Mouse (Mus musculus): ENCODE data around the gene Haao. TPM values are rescaled to one million over a fixed set of nuclear protein-coding genes. Genes with fewer than 3 reads are reported as not detected.
"Not testable (repeated sequence)": the region's sequence is repeated elsewhere in the genome, so short reads cannot be mapped to it uniquely, and the experiment has no call there.

The Haao gene
- total and polyA plus RNA-seq, 3 experiments, result 0.05 to 4.8 (median 1.5) TPM

DNA sequence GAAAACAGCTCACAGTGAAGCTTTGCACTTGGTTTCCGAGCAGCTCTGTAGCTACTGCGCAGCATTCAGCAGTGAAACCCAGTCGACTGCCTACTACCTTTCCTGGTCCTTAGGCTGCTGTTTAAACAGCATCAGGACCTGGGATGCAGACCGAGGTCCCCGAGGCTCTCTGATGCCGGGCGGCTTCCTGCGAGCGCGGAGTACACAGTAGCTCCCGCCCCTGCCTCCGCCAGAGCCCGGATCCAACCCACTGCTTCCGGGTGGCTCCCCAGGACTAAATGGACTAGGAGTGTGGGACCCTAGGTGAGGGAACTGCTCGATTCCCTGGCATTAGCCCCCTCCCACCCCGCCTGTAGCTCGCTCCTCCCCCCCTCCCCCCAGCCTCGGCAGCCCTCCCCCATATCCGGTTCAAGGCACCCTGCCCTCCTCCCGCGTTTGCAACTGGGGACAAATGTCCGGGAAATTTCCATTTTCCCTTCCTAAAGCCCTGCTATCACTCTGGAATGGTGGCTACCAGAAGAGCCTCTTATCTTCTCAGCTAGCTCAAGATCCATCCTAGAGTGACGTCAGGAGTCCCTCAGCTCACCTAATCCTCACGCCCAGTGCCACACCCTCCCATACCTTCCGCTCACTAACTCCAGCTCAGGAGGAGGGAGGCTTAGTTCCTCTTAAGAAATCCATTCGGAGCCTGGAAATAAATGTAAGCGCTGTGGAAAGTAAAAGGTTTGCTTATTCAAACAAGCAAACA lies 14.5 kb upstream of the Haao start:
- Histone ChIP-seq H3K9me3 (replicated peaks) (no peaks in the 10 kb centered on the region), H3K4me3 (ENCODE audit: low read depth, low read length) (peak overlapping the region; percentile 87), H3K27me3 (ENCODE audit: insufficient read depth, low read length) (peaks cover 17% of the 10 kb centered on the region), H3K36me3 (replicated peaks) (no peaks in the 10 kb centered on the region), H3K4me1 (ENCODE audit: insufficient read depth, low read depth, low read length) (peaks cover 48% of the 10 kb centered on the region)
- TF ChIP-seq CTCF (IDR thresholded peaks at IDR 0.05; ENCODE audit: low read depth, low read length), result no peak
- TF ChIP-seq POLR2AphosphoS5 (IDR thresholded peaks at IDR 0.05; ENCODE audit: insufficient replicate concordance, low read depth, low read length), result no peak
- TF ChIP-seq GATA1 (IDR thresholded peaks at IDR 0.05; ENCODE audit: borderline replicate concordance, low read length), result no peak
- no peak for TF ChIP-seq GATA2 (IDR thresholded peaks at IDR 0.05; ENCODE audit: borderline replicate concordance, low read depth, low read length)
- TF ChIP-seq TAL1 (conservative IDR thresholded peaks at IDR 0.05; ENCODE audit: low read depth, low read length), result no peak
- ATAC-seq (ENCODE audit: extremely low read depth, insufficient number of reproducible peaks, low FRiP score, poor library complexity, severe bottlenecking) (no peak; the same call in 1 of the 2 replicates), DNase-seq (ENCODE audit: low spot score) (peak; percentile 65)

DNA sequence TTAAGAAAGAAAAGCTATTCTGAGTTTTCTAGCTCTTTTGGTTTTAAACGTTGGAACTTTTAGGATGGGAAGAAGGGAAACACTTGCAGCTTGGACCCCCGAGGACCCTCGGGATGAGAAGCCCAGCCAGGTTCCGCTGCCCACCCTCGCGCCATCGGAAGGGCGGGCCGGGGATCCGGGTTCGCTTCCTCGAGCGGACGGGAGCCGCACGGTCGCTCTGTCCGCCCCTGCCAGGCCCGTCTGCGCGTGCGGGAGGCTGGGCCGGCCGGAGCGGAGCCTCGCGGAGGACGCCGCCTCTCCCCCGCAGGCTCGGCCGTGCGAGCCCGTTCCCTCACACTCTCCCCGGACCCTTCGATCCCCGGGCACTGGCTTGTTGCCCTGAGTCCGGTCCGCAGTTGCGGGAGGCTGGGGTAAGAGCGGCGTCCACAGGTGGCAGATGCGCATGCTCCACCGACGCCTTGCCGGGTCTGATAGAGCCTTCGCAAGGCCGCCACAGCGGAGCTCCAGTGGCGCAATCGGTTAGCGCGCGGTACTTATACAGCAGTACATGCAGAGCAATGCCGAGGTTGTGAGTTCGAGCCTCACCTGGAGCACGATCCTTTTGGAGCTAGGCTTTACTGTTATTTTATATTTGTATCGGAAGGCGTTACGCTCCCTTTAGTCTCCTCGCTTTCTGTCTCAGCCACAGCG lies 13.8 kb upstream of the Haao start:
- Histone ChIP-seq H3K27me3 (ENCODE audit: insufficient read depth, low read length) (peaks cover 12% of the 10 kb centered on the region; the same call in 1 of the 2 replicates), H3K36me3 (replicated peaks) (no peaks in the 10 kb centered on the region), H3K4me1 (ENCODE audit: insufficient read depth, low read depth, low read length) (peaks cover 48% of the 10 kb centered on the region), H3K4me3 (ENCODE audit: low read depth, low read length) (peak overlapping the region; percentile 87), H3K9me3 (replicated peaks) (peaks cover 5% of the 10 kb centered on the region)
- ATAC-seq (ENCODE audit: extremely low read depth, insufficient number of reproducible peaks, low FRiP score, poor library complexity, severe bottlenecking) (peak; percentile 30; the same call in 1 of the 2 replicates), DNase-seq (ENCODE audit: low spot score) (peak; percentile 81)
- TF ChIP-seq GATA2 (IDR thresholded peaks at IDR 0.05; ENCODE audit: borderline replicate concordance, low read depth, low read length) (no peak), POLR2AphosphoS5 (IDR thresholded peaks at IDR 0.05; ENCODE audit: insufficient replicate concordance, low read depth, low read length) (no peak), TAL1 (conservative IDR thresholded peaks at IDR 0.05; ENCODE audit: low read depth, low read length) (no peak), GATA1 (IDR thresholded peaks at IDR 0.05; ENCODE audit: borderline replicate concordance, low read length) (no peak), CTCF (IDR thresholded peaks at IDR 0.05; ENCODE audit: low read depth, low read length) (no peak)

DNA sequence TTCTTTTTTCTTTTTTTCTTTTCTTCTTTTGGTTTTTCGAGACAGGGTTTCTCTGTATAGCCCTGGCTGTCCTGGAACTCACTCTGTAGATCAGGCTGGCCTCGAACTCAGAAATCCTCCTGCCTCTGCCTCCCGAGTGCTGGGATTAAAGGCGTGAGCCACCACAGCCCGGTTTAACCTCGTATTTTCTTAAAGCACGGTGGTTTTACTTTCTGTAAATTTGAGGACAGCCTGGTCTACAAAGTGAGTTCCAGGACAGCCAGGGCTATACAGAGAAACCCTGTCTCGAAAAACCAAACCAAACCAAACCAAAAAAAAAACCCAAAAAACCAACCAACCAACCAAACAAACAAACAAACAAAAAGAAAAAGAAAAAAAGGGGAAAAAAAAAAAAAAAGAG lies 13.2 kb upstream of the Haao start:
- DNase-seq (ENCODE audit: low spot score); H3K36me3 ChIP-seq (replicated peaks); H3K9me3 ChIP-seq (replicated peaks); H3K27me3 ChIP-seq (ENCODE audit: insufficient read depth, low read length); ATAC-seq (ENCODE audit: extremely low read depth, insufficient number of reproducible peaks, low FRiP score, poor library complexity, severe bottlenecking): not testable (repeated sequence)
- Histone ChIP-seq H3K4me3 (ENCODE audit: low read depth, low read length) (peak overlapping the region; percentile 87; the same call in 1 of the 2 replicates), H3K4me1 (ENCODE audit: insufficient read depth, low read depth, low read length) (peaks cover 45% of the 10 kb centered on the region)

DNA sequence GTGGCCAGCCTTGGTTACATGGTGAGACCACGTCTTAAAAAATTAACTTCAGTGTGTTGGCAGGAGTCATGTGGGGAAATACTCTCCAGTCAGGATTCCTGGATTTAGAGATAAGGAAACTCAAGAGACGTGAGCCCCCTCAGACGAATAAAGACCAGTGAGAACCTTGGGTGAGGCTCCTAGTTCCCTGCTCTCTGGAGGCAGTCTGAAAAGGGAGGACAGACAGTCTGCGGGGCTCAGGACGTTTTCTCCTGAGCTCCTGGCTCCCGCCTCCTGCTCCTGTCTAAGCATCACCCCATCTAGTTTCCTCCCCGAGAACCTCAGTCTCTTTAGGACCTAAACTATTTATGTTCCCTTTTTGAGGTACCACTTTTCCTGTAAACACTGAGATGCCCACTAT lies 12.5 kb upstream of the Haao start:
- ATAC-seq (ENCODE audit: extremely low read depth, insufficient number of reproducible peaks, low FRiP score, poor library complexity, severe bottlenecking) (no peak), DNase-seq (ENCODE audit: low spot score) (no peak)
- peaks cover 45% of the 10 kb centered on the region for H3K4me1 ChIP-seq (ENCODE audit: insufficient read depth, low read depth, low read length)
- no peak overlapping the region; the same call in 1 of the 2 replicates for H3K4me3 ChIP-seq (ENCODE audit: low read depth, low read length)
- peaks cover 10% of the 10 kb centered on the region; the same call in 1 of the 2 replicates for H3K27me3 ChIP-seq (ENCODE audit: insufficient read depth, low read length)
- TF ChIP-seq CTCF (IDR thresholded peaks at IDR 0.05; ENCODE audit: low read depth, low read length), result no peak
- no peaks in the 10 kb centered on the region for H3K36me3 ChIP-seq (replicated peaks)
- H3K9me3 ChIP-seq (replicated peaks), result peaks cover 9% of the 10 kb centered on the region

DNA sequence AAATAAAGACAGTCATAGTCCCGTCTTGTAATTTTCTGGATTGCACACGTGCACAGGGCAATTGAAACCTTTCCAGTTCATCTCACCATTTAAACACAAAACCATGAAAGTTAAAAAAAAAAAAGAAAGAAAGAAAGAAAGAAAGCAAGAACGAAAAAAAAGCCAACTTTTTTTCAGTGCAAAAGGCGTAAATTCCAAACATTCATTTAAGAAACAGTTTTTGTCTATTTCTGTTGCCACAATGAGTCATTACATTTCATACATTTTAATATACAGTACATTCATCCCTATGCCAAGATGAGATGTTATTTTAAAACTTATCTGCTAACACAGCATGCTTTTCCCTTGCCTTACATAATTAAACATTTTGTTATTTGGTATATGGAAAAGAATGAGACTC lies 11.9 kb upstream of the Haao start:
- DNase-seq (ENCODE audit: low spot score), result no peak
- Histone ChIP-seq H3K4me1 (ENCODE audit: insufficient read depth, low read depth, low read length) (peaks cover 44% of the 10 kb centered on the region), H3K4me3 (ENCODE audit: low read depth, low read length) (no peak overlapping the region), H3K9me3 (replicated peaks) (peaks cover 9% of the 10 kb centered on the region), H3K27me3 (ENCODE audit: insufficient read depth, low read length) (peaks cover 6% of the 10 kb centered on the region; the same call in 1 of the 2 replicates), H3K36me3 (replicated peaks) (no peaks in the 10 kb centered on the region)
- ATAC-seq (ENCODE audit: extremely low read depth, insufficient number of reproducible peaks, low FRiP score, poor library complexity, severe bottlenecking), result no peak
- no peak for TF ChIP-seq TAL1 (conservative IDR thresholded peaks at IDR 0.05; ENCODE audit: low read depth, low read length)
- TF ChIP-seq CTCF (IDR thresholded peaks at IDR 0.05; ENCODE audit: low read depth, low read length), result no peak
- no peak for TF ChIP-seq GATA1 (IDR thresholded peaks at IDR 0.05; ENCODE audit: borderline replicate concordance, low read length)
- TF ChIP-seq POLR2AphosphoS5 (IDR thresholded peaks at IDR 0.05; ENCODE audit: insufficient replicate concordance, low read depth, low read length), result no peak
- no peak for TF ChIP-seq GATA2 (IDR thresholded peaks at IDR 0.05; ENCODE audit: borderline replicate concordance, low read depth, low read length)

DNA sequence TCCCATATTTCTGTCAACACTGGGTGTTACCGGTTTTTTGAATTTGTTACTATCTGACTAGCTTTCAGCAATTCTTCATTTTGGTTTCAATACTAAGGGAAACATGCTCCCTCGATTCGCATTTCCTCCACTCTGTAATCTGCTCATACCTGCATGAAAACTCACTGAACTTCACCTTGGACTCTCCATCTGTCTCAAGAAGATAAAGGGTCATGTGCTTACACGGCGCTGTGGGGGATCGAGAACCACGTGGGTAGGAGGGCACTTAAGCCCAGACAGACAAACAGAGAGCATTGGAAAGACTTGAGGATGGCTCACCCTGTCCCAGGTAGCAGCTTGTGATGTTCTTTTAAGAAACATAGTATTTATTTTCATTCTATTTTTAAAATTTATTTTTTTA lies 10.7 kb upstream of the Haao start:
- Histone ChIP-seq H3K27me3 (ENCODE audit: insufficient read depth, low read length) (peaks cover 2% of the 10 kb centered on the region; the same call in 1 of the 2 replicates), H3K4me1 (ENCODE audit: insufficient read depth, low read depth, low read length) (peaks cover 51% of the 10 kb centered on the region), H3K9me3 (replicated peaks) (peaks cover 9% of the 10 kb centered on the region), H3K36me3 (replicated peaks) (no peaks in the 10 kb centered on the region), H3K4me3 (ENCODE audit: low read depth, low read length) (no peak overlapping the region; the same call in 1 of the 2 replicates)
- peak; percentile 61 for DNase-seq (ENCODE audit: low spot score)
- TF ChIP-seq TAL1 (conservative IDR thresholded peaks at IDR 0.05; ENCODE audit: low read depth, low read length) (peak; percentile 82), CTCF (IDR thresholded peaks at IDR 0.05; ENCODE audit: low read depth, low read length) (no peak)
- ATAC-seq (ENCODE audit: extremely low read depth, insufficient number of reproducible peaks, low FRiP score, poor library complexity, severe bottlenecking), result peak; percentile 82

Measured in G1E (cell line).